In genomic region chr10:14016287-14016970, GRCm38 (mm10) we compare ENCODE assay signal across 17 mouse cellular contexts. TPM values are rescaled to one million over a fixed set of nuclear protein-coding genes. Genes with fewer than 3 reads are reported as not detected.
A peak's percentile ranks its signal among the peaks of the same experiment; 100 is the strongest.
DNase-seq lines count a peak whose midpoint lies in the region; ATAC-seq lines count a peak whose summit lies in the region.
"Had no signal": no experiment of that assay in that cellular context is flagged by ENCODE, and none has a peak within 500 bp of the region (broad histone marks: within the 10 kb centered on the region; RNA-seq: fewer than 3 reads in every experiment).

No protein-coding gene starts in this region.

- H3K27ac ChIP-seq in heart, embryonic 12.5 days (ENCODE audit: poor library complexity, severe bottlenecking) = peak overlapping the region; percentile 96; the same call in 1 of the 2 replicates
- H3K27ac ChIP-seq: embryonic facial prominence, embryonic 13.5 days; forebrain, embryonic 12.5 days; hindbrain, embryonic 14.5 days; liver, embryonic 15.5 days had no signal

- no peaks in the 10 kb centered on the region for H3K27me3 ChIP-seq in heart, embryonic 12.5 days (replicated peaks)
- H3K27me3 ChIP-seq: embryonic facial prominence, embryonic 13.5 days; forebrain, embryonic 12.5 days; liver, embryonic 15.5 days had no signal

- WGBS in heart, embryonic 12.5 days = 55% methylated on average over 13 of the region's 13 CpGs

- H3K4me2 ChIP-seq in heart, embryonic 12.5 days = no peak overlapping the region
- H3K4me2 ChIP-seq: embryonic facial prominence, embryonic 13.5 days; forebrain, embryonic 12.5 days; hindbrain, embryonic 14.5 days; liver, embryonic 15.5 days had no signal

- no peak for ATAC-seq in heart, embryonic 12.5 days (ENCODE audit: insufficient number of reproducible peaks, low FRiP score)

- DNase-seq in heart, postnatal 10 days = no peak
- DNase-seq in retina, postnatal 1 day = peak; percentile 12
- no peak for DNase-seq in retina, embryonic 14.5 days (ENCODE audit: low spot score)
- peak; percentile 63 for DNase-seq in naive thymus-derived CD4-positive, alpha-beta T cell, adult 2 months (ENCODE audit: low read depth)
- DNase-seq in thymus, postnatal 4 days = peak; percentile 79
- no peak for DNase-seq in cerebellum, postnatal 14 days
- no peak for DNase-seq in cerebellum, adult 11-12 months
- DNase-seq: cerebellum, adult 9-11 months; gastrocnemius, postnatal 14 days; kidney, postnatal 14 days; spleen, adult 18-20 months had no signal

- peaks cover 35% of the 10 kb centered on the region for H3K4me1 ChIP-seq in heart, embryonic 12.5 days (replicated peaks)
- H3K4me1 ChIP-seq: liver, embryonic 15.5 days had no signal

- H3K4me3 ChIP-seq in heart, embryonic 12.5 days = no peak overlapping the region
- H3K4me3 ChIP-seq: embryonic facial prominence, embryonic 13.5 days; forebrain, embryonic 12.5 days; liver, embryonic 15.5 days; myocyte had no signal

- no peaks in the 10 kb centered on the region for H3K9me3 ChIP-seq in heart, embryonic 12.5 days (replicated peaks)
- H3K9me3 ChIP-seq: embryonic facial prominence, embryonic 13.5 days; forebrain, embryonic 12.5 days; liver, embryonic 15.5 days had no signal

- H3K9ac ChIP-seq in heart, embryonic 12.5 days = no peak overlapping the region
- H3K9ac ChIP-seq: embryonic facial prominence, embryonic 13.5 days; forebrain, embryonic 12.5 days; hindbrain, embryonic 14.5 days; liver, embryonic 15.5 days had no signal

- no peaks in the 10 kb centered on the region for H3K36me3 ChIP-seq in heart, embryonic 12.5 days
- H3K36me3 ChIP-seq: embryonic facial prominence, embryonic 13.5 days; forebrain, embryonic 12.5 days; liver, embryonic 15.5 days had no signal

- intact Hi-C loops in heart, postnatal 10 days (cut with DNase I) = loop anchor here (2.0 to 5.0 kb wide), 3 partner anchors 41 to 71 kb away; partner anchors contain the start of gene Hivep2

RNA-seq across cellular contexts. Expression of gene Hivep2, which starts 50.6 kb away (rescaled TPM):
- polyA plus RNA-seq in heart, embryonic 12.5 days (2016; fragmentation: Nextera tagmentation; extraction: Ambion mirVana) = 5.3 and 5.8 TPM in 2 replicates
- 10 to 100 TPM; 25.7 to 28.4 TPM for total RNA-seq in heart, postnatal 10 days (2021)

Comparison
In these comparisons a context has a peak if more than half of its experiments do, and no peak if none do; other contexts are left out.
1. DNase-seq: peak in retina, postnatal 1 day (single experiment), naive thymus-derived CD4-positive, alpha-beta T cell, adult 2 months (single experiment) and thymus, postnatal 4 days (single experiment); none in heart, postnatal 10 days (0 of 2), retina, embryonic 14.5 days (single experiment), cerebellum, postnatal 14 days (0 of 2) and cerebellum, adult 11-12 months (single experiment).